In the genomic region with DNA sequence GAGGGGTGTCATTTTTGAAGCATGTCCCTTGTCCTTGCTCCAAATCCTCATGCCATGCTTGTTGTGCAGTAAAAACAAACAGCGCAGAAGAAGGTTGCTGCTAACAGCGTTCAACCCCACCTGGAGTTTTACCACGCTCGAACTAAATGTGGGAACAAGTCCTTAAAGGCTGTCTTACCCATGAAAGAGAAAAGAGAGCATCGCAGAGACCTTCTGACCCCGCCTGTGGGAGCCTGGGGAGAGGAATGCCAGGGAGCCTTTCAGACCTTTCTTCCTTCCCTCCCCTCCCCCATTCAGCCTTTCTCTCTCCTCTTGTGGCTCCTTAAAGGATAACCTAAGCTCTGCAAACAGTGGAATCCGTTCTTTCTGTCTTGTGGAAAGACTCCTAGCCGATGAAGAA, we compare ENCODE assay signal across 18 mouse cellular contexts. TPM values are rescaled to one million over a fixed set of nuclear protein-coding genes. Genes with fewer than 3 reads are reported as not detected.
DNase-seq lines count a peak whose midpoint lies in the region; ATAC-seq and TF ChIP-seq lines count a peak whose summit lies in the region.
"Had no signal": no experiment of that assay in that cellular context is flagged by ENCODE, and none has a peak within 500 bp of the region (broad histone marks: within the 10 kb centered on the region; RNA-seq: fewer than 3 reads in every experiment).

No protein-coding gene starts in this region.

- no peaks in the 10 kb centered on the region for H3K9me3 ChIP-seq in midbrain, embryonic 10.5 days (replicated peaks)
- no peaks in the 10 kb centered on the region for H3K9me3 ChIP-seq in midbrain, embryonic 16.5 days (replicated peaks; ENCODE audit: control insufficient read depth, low read length, poor library complexity, severe bottlenecking)
- H3K9me3 ChIP-seq in ES-Bruce4 (replicated peaks; ENCODE audit: control insufficient read depth, insufficient read depth, low read length, poor library complexity, severe bottlenecking), result no peaks in the 10 kb centered on the region
- no peaks in the 10 kb centered on the region for H3K9me3 ChIP-seq in embryonic facial prominence, embryonic 11.5 days (replicated peaks; ENCODE audit: control insufficient read depth, low read length)
- H3K9me3 ChIP-seq: forebrain, embryonic 15.5 days; heart, embryonic 12.5 days had no signal

- ATAC-seq in midbrain, embryonic 16.5 days, result no peak
- ATAC-seq in embryonic facial prominence, embryonic 11.5 days (replicated peaks; ENCODE audit: insufficient number of reproducible peaks, low FRiP score, low TSS enrichment, low read depth), result no peak
- ATAC-seq: forebrain, embryonic 15.5 days; liver, postnatal 0 days had no signal

- H3K4me3 ChIP-seq in midbrain, embryonic 10.5 days, result 0 out of 2 replicates have a peak overlapping the region, but pooled peaks have one; percentile 9
- no peak overlapping the region for H3K4me3 ChIP-seq in midbrain, embryonic 16.5 days (ENCODE audit: low read depth, low read length)
- peak overlapping the region; percentile 12; the same call in 1 of the 2 replicates for H3K4me3 ChIP-seq in ES-Bruce4 (ENCODE audit: low read depth, low read length)
- H3K4me3 ChIP-seq in embryonic facial prominence, embryonic 11.5 days (ENCODE audit: low read depth, low read length), result no peak overlapping the region
- H3K4me3 ChIP-seq in heart, adult 2 months, result no peak overlapping the region
- H3K4me3 ChIP-seq: forebrain, embryonic 15.5 days; heart, embryonic 12.5 days had no signal

- no peak overlapping the region for H3K9ac ChIP-seq in midbrain, embryonic 16.5 days (ENCODE audit: low read depth, low read length)
- peak overlapping the region; percentile 27; the same call in 1 of the 2 replicates for H3K9ac ChIP-seq in ES-Bruce4 (ENCODE audit: low read depth, poor library complexity, severe bottlenecking)
- no peak overlapping the region for H3K9ac ChIP-seq in embryonic facial prominence, embryonic 11.5 days (replicated peaks; ENCODE audit: low read length)
- H3K9ac ChIP-seq in heart, adult 2 months (ENCODE audit: low read depth, low read length), result no peak overlapping the region
- H3K9ac ChIP-seq: forebrain, embryonic 15.5 days; heart, embryonic 12.5 days; liver, postnatal 0 days had no signal

- no peak overlapping the region for H3K4me2 ChIP-seq in midbrain, embryonic 16.5 days (ENCODE audit: low read length)
- no peak overlapping the region for H3K4me2 ChIP-seq in embryonic facial prominence, embryonic 11.5 days (ENCODE audit: low read depth, low read length)
- H3K4me2 ChIP-seq: forebrain, embryonic 15.5 days; heart, embryonic 12.5 days had no signal

- peaks cover 21% of the 10 kb centered on the region for H3K36me3 ChIP-seq in midbrain, embryonic 10.5 days
- no peaks in the 10 kb centered on the region for H3K36me3 ChIP-seq in midbrain, embryonic 16.5 days (ENCODE audit: control insufficient read depth, insufficient read depth, low read length)
- H3K36me3 ChIP-seq in ES-Bruce4 (ENCODE audit: control insufficient read depth, insufficient read depth, low read length, poor library complexity, severe bottlenecking), result no peaks in the 10 kb centered on the region
- no peaks in the 10 kb centered on the region for H3K36me3 ChIP-seq in embryonic facial prominence, embryonic 11.5 days (replicated peaks; ENCODE audit: control insufficient read depth, insufficient read depth, low read depth, low read length)
- no peaks in the 10 kb centered on the region for H3K36me3 ChIP-seq in heart, adult 2 months (ENCODE audit: control insufficient read depth, insufficient read depth, low read length)
- H3K36me3 ChIP-seq: forebrain, embryonic 15.5 days; heart, embryonic 12.5 days had no signal

- TF ChIP-seq CTCF in ES-Bruce4 (IDR thresholded peaks at IDR 0.05; ENCODE audit: low read depth, low read length), result no peak
- no peak for TF ChIP-seq CTCF in heart, adult 2 months (IDR thresholded peaks at IDR 0.05)

- H3K27ac ChIP-seq in midbrain, embryonic 10.5 days (replicated peaks), result peak overlapping the region; percentile 76
- no peak overlapping the region for H3K27ac ChIP-seq in midbrain, embryonic 16.5 days (ENCODE audit: low read length)
- peak overlapping the region; percentile 92 for H3K27ac ChIP-seq in ES-Bruce4 (ENCODE audit: insufficient read depth, low read length)
- H3K27ac ChIP-seq in embryonic facial prominence, embryonic 11.5 days (replicated peaks; ENCODE audit: low read depth, low read length), result no peak overlapping the region
- no peak overlapping the region for H3K27ac ChIP-seq in heart, adult 2 months
- H3K27ac ChIP-seq: forebrain, embryonic 15.5 days had no signal

- intact Hi-C loops in heart, adult 2 months (cut with DNase I), result no loop called here

- peak; percentile 44 for DNase-seq in midbrain, embryonic 10.5 days (ENCODE audit: low spot score)
- peak; percentile 79 for DNase-seq in R1 (ENCODE audit: low read depth, low spot score)
- peak; percentile 18 for DNase-seq in embryonic facial prominence, embryonic 11.5 days (ENCODE audit: low spot score)
- no peak for DNase-seq in lung, postnatal 4 days
- DNase-seq in heart, adult 2 months, result no peak
- DNase-seq: adrenal gland, postnatal 25 days; cerebellum, adult 8-10 months; kidney, adult 9 months; layer of hippocampus, postnatal 36 days; liver; liver, postnatal 0 days; lung, postnatal 36 days; spleen, adult 18-20 months had no signal

- no peaks in the 10 kb centered on the region for H3K79me2 ChIP-seq in heart, adult 2 months (replicated peaks; ENCODE audit: control insufficient read depth, insufficient read depth, low read length)

- WGBS in midbrain, embryonic 10.5 days, result 13% methylated on average over 8 of the region's 8 CpGs
- 20% methylated on average over 8 of the region's 8 CpGs for WGBS in midbrain, embryonic 16.5 days
- 15% methylated on average over 8 of the region's 8 CpGs for WGBS in embryonic facial prominence, embryonic 11.5 days
- 44% methylated on average over 8 of the region's 8 CpGs for WGBS in heart, adult 2 months

- TF ChIP-seq POLR2A in ES-Bruce4 (IDR thresholded peaks at IDR 0.05; ENCODE audit: insufficient read depth, low read length), result no peak
- TF ChIP-seq POLR2A in heart, adult 2 months (IDR thresholded peaks at IDR 0.05; ENCODE audit: insufficient read depth, low read depth, low read length), result no peak

- TF ChIP-seq EP300 in ES-Bruce4 (IDR thresholded peaks at IDR 0.05; ENCODE audit: insufficient read depth, low read depth, low read length), result no peak
- no peak for TF ChIP-seq EP300 in heart, adult 2 months (IDR thresholded peaks at IDR 0.05; ENCODE audit: insufficient read depth, low read depth, low read length)

- peaks cover 36% of the 10 kb centered on the region for H3K4me1 ChIP-seq in midbrain, embryonic 10.5 days
- no peaks in the 10 kb centered on the region for H3K4me1 ChIP-seq in midbrain, embryonic 16.5 days (ENCODE audit: control insufficient read depth, insufficient read depth, low read length)
- peaks cover 3% of the 10 kb centered on the region for H3K4me1 ChIP-seq in ES-Bruce4 (ENCODE audit: control insufficient read depth, insufficient read depth, low read length)
- H3K4me1 ChIP-seq in embryonic facial prominence, embryonic 11.5 days (ENCODE audit: control insufficient read depth, insufficient read depth, low read length), result no peaks in the 10 kb centered on the region
- no peaks in the 10 kb centered on the region for H3K4me1 ChIP-seq in heart, adult 2 months (ENCODE audit: control insufficient read depth, insufficient read depth, low read length)
- H3K4me1 ChIP-seq: forebrain, embryonic 15.5 days; heart, embryonic 12.5 days had no signal

- H3K27me3 ChIP-seq in midbrain, embryonic 10.5 days (ENCODE audit: low read depth, poor library complexity, severe bottlenecking), result no peaks in the 10 kb centered on the region
- no peaks in the 10 kb centered on the region for H3K27me3 ChIP-seq in midbrain, embryonic 16.5 days (ENCODE audit: control insufficient read depth, insufficient read depth, low read depth, low read length)
- no peaks in the 10 kb centered on the region for H3K27me3 ChIP-seq in ES-Bruce4 (ENCODE audit: control insufficient read depth, insufficient read depth, low read length, poor library complexity, severe bottlenecking)
- no peaks in the 10 kb centered on the region for H3K27me3 ChIP-seq in embryonic facial prominence, embryonic 11.5 days (ENCODE audit: control insufficient read depth, insufficient read depth, low read length)
- H3K27me3 ChIP-seq in heart, adult 2 months (ENCODE audit: control insufficient read depth, insufficient read depth, low read length), result no peaks in the 10 kb centered on the region
- H3K27me3 ChIP-seq: forebrain, embryonic 15.5 days; heart, embryonic 12.5 days had no signal

RNA-seq across cellular contexts. Expression of gene Ccdc160, which starts 4.8 kb away (rescaled TPM):
- polyA plus RNA-seq in midbrain, embryonic 10.5 days (2016; fragmentation: Nextera tagmentation; extraction: Ambion mirVana), result 8.5 and 12.4 TPM in 2 replicates
- polyA plus RNA-seq in midbrain, embryonic 16.5 days (2015; fragmentation: Nextera tagmentation; extraction: Ambion mirVana), result 8.7 and 9.6 TPM in 2 replicates
- 4.3 and 6.0 TPM in 2 replicates for polyA plus RNA-seq in ES-Bruce4 (2011; ENCODE audit: insufficient read depth, insufficient read length, low read depth, missing spikeins)
- polyA plus RNA-seq in embryonic facial prominence, embryonic 11.5 days (2014; fragmentation: Nextera tagmentation; extraction: Ambion mirVana), result 2.2 and 3.1 TPM in 2 replicates
- under 1 TPM in 1 of 2 experiments, not detected in 1; 0.42 TPM for total RNA-seq in heart, adult 2 months (2021)
- 0.18 TPM in 1 of 2 replicates, not detected in the other for polyA plus RNA-seq in heart, adult 2 months (2012; rRNA removed)
- total RNA-seq: common myeloid progenitor, adult 5-6 weeks had no signal

Comparison
In these comparisons a context has a peak if more than half of its experiments do, and no peak if none do; other contexts are left out.
1. H3K27ac ChIP-seq: peak in midbrain, embryonic 10.5 days (single experiment) and ES-Bruce4 (single experiment); none in midbrain, embryonic 16.5 days (single experiment), embryonic facial prominence, embryonic 11.5 days (single experiment) and heart, adult 2 months (single experiment).
2. H3K4me3 ChIP-seq: peak in midbrain, embryonic 10.5 days (single experiment) and ES-Bruce4 (single experiment); none in midbrain, embryonic 16.5 days (single experiment), embryonic facial prominence, embryonic 11.5 days (single experiment) and heart, adult 2 months (single experiment).
3. DNase-seq: peak in midbrain, embryonic 10.5 days (single experiment), R1 (single experiment) and embryonic facial prominence, embryonic 11.5 days (single experiment); none in lung, postnatal 4 days (0 of 2) and heart, adult 2 months (0 of 2).